Mouse (Mus musculus) layer of hippocampus, adult 9-10 months (tissue): ENCODE results near the gene Btbd35f3.
"Not testable (repeated sequence)": the region's sequence is repeated elsewhere in the genome, so short reads cannot be mapped to it uniquely, and the experiment has no call there.

ENCODE experiments used
- DNase-seq: peaks from one replicate; pipeline ENCODE4 v3.0.0; 2022; ENCODE audit warnings: low spot score

Btbd35f3 gene

DNA sequence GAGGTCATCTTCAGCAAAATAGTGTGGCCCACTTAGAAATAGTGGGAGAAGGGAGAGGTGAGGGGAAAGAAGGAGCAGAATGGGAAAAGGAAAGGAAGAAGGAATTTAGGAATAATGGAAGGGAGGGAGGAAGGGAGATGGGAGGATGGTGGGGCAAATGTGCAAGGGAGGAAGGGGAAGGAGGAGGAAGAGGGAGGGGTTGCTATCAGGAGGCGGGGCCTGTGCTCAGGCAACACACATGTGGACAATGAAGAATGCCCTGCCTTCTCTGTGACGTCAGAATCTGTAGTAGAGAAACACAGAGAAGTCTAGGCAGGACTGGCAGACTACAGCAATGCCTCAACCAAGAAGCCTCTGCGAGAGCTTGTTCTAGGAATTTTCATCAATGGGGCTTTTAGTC lies at the start of gene Btbd35f3:
Gene Btbd35f3 (plus strand): TSS at position 301 of the 400 bp plus-strand sequence.
- DNase-seq, result not testable (repeated sequence)
